Mouse (Mus musculus) heart, postnatal 14 days (tissue): ENCODE results near the gene Zbtb5. TPM values are rescaled to one million over a fixed set of nuclear protein-coding genes. Genes with fewer than 3 reads are reported as not detected.
"Not testable (repeated sequence)": the region's sequence is repeated elsewhere in the genome, so short reads cannot be mapped to it uniquely, and the experiment has no call there.

Experiments used
- DNase-seq, 2 experiments: peaks; one replicate each; pipeline ENCODE4 v3.0.0; 2021 to 2022
- intact Hi-C: fragments of 180-260 bp; cut with DNase I; formaldehyde crosslinking; loops from one replicate; pipeline ENCODE4 v1.15.1; 2025
- total RNA-seq, 2 experiments: library from RNA; stranded (reverse); gene quantifications; 2 replicates each; pipeline ENCODE4 v1.2.3; 2021

Zbtb5 gene
- total RNA-seq, 2 experiments from 2014 or later, result 6.7 to 6.8 TPM

DNA sequence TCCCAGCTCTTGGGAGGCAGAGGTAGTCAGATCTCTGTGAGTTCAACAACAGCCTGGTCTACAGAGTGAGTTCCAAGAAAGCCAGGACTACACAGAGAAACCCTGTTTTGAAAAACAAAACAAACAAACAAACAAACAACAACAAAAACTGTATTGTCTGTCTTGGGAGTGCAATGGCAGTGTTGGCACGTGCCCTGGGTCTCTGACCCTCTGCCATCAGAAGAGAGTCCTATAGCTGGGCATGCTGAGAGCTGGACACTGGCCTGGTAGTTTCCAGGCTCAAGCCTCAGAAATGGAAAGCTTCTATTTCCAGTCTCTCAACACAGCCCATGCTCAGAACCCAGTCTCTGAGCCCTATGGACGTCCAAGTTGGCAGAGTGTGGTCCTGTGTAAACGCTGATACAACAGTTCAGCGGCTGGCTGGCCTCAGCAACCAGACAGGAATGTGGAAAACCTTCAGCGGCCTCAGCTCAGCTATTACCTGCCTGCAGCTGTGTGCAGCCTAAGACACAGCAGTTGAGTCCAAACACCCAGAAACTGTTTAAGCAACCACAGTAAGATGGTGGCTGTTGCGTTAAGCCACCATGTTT, 36.1 kb downstream of the Zbtb5 start:
- intact Hi-C loops, result no loop called here
- DNase-seq, result no peak

DNA sequence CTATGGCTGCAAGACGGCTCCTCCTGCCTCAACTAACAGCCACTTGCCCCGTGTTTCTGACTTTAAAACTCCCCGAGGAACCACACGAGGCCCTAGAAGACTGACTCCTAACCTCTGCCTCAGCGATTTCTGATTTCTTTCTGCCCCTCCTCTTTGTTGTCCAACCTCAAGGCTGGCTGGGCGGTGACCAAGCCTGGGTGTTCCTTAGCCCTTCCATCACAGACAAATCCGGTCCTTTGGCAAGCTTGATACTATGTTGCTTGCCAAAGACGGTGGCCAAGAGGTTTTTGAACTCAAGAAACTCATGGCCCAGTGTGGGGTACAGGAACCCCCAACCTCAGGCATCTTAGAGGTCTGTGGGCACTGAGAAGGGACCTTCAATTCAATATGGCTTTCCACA, 37.9 kb downstream of the Zbtb5 start:
- intact Hi-C loops, result no loop called here

DNA sequence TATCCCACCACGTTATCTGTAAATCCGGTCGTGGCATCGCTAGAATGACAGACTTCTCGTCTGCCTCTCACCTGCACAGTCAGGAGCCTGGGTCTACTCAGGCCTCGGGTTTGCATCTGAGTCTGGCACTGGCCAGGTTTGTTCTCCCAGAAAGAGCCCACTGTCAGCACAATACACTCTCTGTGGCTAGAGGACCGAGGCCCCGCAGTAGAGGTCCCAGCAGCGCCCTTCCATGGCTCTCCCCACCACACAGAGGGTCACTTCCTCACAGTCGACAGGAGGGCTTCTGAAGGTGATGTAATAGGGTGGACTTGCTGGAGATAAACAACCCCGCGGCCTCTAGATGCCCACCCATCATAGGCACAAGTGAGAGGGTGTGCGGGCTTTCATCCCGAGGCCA, 38.3 kb downstream of the Zbtb5 start:
- intact Hi-C loops, result loop anchor here (2.0 kb wide), 1 partner anchor 37 kb away; no protein-coding TSS in a partner anchor

More for the DNA sequence above, 37.9 kb downstream of the Zbtb5 start:
- DNase-seq, result no peak

DNA sequence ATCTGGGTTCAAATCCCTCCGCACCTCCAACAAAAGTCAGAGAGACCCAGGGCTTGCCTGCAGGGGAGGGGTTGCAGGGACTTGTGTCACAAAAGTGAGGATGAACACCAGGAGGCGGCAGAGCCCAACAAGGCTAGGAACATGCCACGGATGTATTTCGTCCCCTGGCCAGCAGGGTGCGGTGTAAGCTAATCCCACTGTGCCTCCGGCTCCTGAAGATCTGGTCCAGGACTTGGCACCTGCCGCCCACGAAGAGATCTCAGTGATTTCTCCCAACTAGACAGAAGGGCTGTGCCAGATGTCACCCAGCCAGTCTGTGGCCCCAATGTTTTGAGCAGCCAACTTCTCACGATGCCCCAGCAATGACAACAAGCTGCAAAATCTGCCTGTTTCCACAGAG, 38.8 kb downstream of the Zbtb5 start:
- intact Hi-C loops, result loop anchor here (2.0 kb wide), 1 partner anchor 37 kb away; no protein-coding TSS in a partner anchor
- peak; percentile 86 to 91 for DNase-seq

More for the DNA sequence above, 38.3 kb downstream of the Zbtb5 start:
- DNase-seq, result no peak

DNA sequence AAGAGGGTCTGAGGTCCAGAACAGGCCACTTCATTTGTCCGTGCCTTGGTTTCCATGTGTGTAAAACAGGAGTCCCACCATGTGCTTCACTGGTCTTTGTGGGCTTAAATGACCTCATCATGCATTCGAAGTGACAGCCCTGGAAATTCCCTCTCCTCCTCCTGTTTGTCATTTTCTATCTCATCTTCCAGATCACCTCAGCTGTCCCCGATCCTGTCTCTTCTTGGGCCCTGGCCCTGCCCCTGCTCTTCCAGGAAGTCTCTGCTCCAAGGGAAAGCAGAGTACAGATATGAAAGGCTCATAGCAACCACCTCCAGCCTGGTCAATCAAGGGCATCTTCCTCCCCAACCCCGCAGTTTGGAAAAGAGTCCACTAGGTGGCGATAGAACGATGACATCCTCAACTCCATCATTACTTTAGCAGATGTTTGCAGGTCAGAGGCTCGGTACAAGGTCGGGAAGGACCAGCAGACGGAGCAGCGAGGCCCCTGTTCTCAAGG, 41.6 kb downstream of the Zbtb5 start:
- intact Hi-C loops, result no loop called here

DNA sequence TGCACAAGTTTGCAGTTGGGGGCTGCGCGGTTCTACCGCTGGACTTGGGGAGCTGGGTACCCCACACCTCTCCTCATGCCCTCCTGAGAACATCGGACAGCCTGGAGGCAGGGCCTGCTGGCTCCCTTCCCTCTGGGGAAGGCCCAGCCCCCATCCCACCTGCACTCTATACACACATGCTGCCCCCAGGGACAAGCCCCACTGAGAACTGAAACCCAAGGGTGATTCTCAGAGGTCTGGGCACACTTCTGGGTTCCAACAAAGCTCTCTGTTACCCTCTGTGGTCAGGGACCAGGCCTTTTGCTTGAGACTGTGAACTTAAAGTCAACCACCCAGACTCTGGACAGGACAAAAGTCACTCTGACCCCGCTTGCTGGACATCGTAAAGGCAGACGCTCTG, 42.2 kb downstream of the Zbtb5 start:
- intact Hi-C loops, result no loop called here
- DNase-seq, result no peak

More for the DNA sequence above, 41.6 kb downstream of the Zbtb5 start:
- DNase-seq, result peak; percentile 45 to 70

DNA sequence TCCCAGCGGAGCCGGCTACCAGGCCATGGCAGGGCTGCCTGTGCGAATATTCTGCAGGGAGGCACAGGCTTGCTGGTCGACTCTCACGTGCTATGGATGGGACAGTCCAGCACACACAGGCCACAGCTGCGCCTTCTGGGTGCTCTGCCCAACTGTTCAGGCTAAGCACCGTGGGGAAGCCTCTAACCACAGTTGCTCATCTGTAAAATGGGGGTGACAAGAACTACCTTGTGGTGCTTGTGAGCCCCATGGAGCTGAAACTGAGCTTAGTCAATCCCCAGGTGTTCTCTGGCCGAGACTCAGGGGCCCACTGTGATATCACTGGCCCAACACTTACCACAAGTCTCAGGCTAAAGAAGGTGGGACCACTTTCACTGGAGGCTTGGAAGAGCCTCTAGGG, 44.8 kb downstream of the Zbtb5 start:
- intact Hi-C loops, result no loop called here
- DNase-seq, result no peak

DNA sequence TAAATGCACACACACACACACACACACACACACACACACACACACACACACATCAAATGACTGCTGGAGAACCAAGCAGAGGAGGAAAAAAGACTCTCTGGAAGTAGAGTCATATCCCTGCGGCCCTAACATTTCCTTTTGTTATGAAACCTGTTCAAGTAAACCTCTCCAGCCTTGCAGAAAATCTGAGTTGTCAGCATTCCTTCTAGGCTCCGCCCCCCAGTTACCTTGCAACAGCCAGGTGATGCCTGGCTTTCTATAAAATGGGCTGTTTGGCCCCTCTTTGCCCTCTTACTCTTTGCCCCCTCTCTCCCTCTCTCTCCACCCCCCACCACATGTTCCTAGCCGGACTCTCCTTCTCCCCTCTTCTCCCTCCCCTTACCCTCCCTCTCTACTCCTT, 46.5 kb downstream of the Zbtb5 start:
- intact Hi-C loops, result no loop called here
- no peak for DNase-seq

DNA sequence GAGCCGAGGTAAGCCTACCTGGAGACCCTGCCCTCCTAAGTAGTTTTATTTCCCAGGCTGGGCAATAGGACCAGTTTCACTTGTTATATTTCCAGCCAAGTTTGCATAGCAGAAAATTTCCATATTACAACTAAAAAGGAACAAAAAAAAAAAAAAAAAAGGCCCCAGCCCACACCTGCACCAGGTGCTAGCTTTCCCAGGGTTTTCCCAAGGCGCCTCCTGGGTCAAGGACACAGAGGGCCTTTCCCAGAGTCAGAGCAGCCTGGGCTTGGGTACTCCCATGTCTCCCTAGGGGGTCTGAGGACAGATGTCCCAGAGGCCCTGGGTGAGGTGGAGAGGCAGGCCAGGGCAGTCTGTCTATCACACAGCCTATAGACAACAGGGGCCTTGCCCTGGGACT, 47.0 kb downstream of the Zbtb5 start:
- intact Hi-C loops, result no loop called here
- DNase-seq, result no peak

DNA sequence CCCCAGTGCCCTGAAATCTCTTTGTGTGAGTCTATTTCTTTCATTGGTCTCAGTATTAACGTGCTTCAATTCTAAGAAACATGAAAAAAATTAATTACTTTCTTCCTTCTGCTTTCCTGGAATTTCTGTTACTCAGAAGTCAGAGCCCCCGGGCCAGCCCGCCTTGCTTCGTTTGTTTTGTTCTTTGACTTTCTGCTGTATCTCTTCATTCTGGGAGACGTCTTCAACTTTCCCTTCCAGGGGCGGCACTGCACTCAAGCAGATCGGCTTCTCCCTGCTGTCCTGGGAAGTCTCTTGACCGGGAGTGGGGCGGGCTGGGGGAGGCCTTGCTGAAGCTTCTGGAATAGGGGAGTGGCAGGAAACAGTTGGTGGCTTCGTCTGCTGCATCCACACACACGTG, 49.1 kb downstream of the Zbtb5 start:
- no peak for DNase-seq
- intact Hi-C loops, result no loop called here

DNA sequence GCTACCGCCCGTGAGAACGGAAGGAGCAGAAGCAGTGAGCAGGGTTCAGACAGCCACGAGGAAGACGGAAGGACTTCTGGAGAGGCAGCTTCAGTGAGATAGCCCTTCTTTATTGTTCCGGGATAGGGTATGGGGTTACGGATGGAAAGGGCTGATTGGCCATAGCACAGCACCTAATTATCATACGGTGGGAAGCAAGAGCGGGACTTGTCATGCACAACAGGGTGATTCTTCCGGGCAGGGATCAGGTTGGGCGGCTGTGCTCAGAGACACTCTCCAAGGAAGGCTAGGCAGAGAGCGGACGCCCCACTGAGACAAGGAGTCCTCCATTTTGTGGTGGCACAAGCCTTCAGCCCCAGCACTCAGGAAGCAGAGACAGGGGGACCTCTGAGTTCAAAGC, 53.0 kb downstream of the Zbtb5 start:
- intact Hi-C loops, result no loop called here
- no peak for DNase-seq

DNA sequence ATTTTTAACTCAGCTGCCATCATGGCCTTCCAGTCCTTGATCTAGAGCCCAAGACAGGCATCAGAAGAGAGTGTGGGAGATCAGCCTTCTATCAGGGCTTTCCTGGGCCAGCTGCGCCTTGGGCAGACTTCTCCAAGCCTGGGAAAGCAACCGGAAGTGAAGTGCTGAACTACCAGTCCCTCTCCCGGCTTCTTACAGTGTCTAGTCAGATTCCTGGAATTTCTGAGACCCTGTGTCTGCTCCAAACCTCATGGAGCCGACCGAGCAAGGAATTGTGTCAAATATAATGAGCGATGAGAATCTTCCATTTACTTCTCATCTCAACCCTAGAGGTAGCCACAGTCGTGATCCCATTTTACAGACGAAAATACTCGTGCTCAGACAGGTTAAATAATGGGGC, 53.4 kb downstream of the Zbtb5 start:
- DNase-seq, result no peak
- intact Hi-C loops, result no loop called here

DNA sequence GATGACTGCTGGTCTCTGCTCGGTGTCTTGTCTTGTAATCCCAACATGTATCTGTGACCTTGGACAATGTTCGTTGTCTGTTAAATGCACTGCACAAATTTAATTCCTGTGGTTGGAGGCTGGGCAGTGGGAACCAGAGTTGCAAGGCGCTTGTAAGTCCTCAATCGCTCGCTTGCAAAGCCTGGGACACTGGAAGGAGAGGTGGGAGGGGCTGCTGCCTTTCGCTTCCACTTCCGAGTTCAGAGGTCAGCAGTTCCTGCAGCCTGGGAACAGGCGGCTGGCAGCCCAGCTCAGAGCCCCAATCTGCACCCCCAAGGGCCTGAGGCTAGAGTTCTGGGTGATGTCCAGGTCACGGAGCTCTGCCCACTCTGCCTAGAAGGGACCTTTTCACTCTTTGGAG, 59.2 kb downstream of the Zbtb5 start:
- intact Hi-C loops, result no loop called here
- no peak for DNase-seq

DNA sequence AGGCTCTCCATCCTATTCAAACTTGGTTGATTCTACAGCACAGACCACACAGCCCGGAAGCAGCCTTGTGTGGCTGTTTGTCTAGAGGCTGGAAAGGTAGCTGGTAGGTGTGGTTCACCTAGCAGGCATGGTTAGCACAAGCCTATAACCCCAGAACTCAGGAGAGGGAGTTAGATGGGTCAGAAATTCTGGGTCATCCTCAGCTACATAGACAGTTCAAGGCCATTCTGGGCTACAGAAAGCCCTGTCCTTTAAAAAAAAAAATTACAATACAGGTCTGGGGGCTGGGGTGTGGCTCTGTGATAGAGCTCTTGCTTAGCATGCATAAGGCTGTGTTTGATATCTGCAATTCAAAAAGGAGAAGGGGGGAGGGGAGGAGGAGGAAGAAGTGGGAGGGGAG, 63.9 kb downstream of the Zbtb5 start:
- no peak for DNase-seq
- intact Hi-C loops, result no loop called here

DNA sequence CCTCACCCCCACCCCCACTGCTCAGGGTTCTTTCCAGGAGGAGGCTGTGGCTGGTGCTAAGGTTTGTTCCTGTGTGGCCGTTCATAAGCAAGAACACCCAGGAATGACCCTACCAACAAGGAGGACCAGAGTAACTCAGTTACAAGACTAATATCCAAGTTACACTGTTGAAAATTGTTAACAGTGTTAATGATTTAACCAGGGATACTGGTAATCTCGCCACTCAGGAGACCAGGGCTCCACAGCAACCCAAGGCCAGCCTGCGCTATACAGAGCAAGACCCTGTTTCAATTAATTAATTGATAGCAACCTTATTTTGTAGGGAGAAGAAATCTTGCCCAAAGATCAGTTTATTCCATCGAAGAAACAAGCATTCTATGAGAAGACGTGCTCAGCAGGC, 64.7 kb downstream of the Zbtb5 start:
- no peak for DNase-seq
- intact Hi-C loops, result no loop called here

DNA sequence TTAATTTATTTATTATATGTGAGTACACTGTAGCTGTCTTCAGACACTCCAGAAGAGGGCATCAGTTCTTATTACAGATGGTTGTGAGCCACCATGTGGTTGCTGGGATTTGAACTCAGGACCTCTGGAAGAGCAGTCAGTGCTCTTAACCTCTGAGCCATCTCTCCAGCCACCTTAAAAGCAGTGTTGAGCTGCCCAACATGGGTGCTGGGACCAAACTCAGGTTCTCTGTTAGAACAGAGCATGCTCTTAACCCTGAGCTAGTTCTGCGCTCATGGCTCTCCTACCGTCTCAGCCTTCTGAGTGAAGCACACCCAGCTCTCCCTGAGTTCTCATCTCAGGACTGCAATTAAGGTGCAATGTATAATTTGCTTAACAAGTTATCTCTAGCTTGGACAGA, 66.1 kb downstream of the Zbtb5 start:
- not testable (repeated sequence) for DNase-seq

DNA sequence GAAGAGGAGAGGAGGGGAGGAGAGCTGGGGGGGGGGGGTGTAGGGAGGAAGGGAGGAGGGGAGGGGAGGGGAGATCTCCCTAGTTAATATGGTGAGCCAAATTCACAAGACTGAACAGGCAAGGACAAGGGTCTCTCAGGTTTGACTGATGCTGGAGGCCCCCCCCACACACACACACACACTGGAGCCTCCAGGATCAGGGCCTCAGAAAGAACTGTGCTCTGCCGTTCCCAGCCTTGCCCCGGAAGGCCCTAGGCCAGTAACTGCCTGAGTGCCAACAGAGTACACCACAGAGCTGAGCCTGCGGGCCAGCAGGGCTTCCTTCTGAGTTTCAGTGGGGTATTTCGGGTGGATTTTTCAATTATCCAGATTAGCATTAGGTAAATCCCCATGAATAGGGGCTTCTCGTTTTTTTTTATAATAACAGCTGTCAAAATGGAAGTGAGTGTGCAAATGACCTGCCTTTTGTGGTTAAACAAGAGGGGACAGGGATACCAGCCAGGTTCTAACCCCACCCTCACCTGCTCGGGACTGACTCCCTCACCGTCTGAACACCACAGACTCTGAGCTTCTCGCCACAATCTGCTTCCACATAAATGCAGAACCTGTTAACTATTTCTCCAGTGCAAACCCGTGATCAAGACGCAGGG, 67.7 kb downstream of the Zbtb5 start:
- intact Hi-C loops, result no loop called here
- no peak for DNase-seq

More for the DNA sequence above, 66.1 kb downstream of the Zbtb5 start:
- intact Hi-C loops, result not testable (repeated sequence)

DNA sequence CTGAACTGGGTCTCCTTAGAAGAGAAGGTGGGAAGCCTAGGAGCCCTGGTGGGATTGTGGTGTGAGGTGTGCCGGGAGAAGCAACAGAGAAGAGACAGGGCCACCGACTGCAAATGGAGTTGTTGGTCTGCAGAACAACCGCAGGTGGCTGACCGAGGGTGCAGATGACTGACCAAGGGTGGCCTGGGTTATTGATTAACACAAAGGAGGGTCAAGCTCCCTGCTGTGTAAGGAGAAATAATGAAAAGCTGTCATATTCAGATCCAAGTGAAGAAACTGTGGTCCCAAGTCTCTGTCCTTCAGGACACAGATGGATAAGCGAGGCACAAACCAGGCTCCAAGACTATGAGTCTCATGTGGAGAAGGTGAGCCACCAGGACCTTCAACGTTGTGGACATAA, 68.7 kb downstream of the Zbtb5 start:
- intact Hi-C loops, result no loop called here
- no peak for DNase-seq

DNA sequence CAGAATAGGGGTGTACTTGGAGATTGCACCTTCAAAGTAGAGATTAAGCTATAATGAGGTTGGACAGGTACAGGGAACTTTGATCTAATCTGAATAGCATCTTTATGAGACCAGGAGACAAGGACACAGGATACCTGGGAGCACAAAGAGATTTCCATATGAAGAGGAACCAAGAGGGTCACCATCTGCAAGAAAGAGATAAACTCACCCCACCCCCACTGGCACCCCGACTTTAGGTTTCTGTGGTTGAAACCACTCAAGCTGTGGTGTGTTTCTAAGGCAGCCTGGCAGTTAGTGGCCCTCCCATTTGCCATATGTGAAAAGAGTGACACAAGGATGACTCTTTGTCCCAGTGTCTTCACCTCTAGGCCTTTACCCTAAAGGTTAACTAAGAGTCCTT, 70.0 kb downstream of the Zbtb5 start:
- intact Hi-C loops, result no loop called here
- DNase-seq, result no peak
